10 mouse cellular contexts compared by ENCODE assay signal in genomic region chr9:56926387-56926786, GRCm38 (mm10). TPM values are rescaled to one million over a fixed set of nuclear protein-coding genes. Genes with fewer than 3 reads are reported as not detected.
DNase-seq lines count a peak whose midpoint lies in the region; ATAC-seq and TF ChIP-seq lines count a peak whose summit lies in the region.
"Had no signal": no experiment of that assay in that cellular context is flagged by ENCODE, and none has a peak within 500 bp of the region (broad histone marks: within the 10 kb centered on the region; RNA-seq: fewer than 3 reads in every experiment).

No protein-coding gene starts in this region.

- peak overlapping the region; percentile 90 for H3K4me2 ChIP-seq in lung, embryonic 14.5 days
- 0 out of 2 replicates have a peak overlapping the region, but pooled peaks have one; percentile 93 for H3K4me2 ChIP-seq in forebrain, postnatal 0 days (ENCODE audit: low read depth)
- peak overlapping the region; percentile 93 for H3K4me2 ChIP-seq in limb, embryonic 14.5 days (replicated peaks; ENCODE audit: low read depth, low read length, severe bottlenecking)
- peak overlapping the region; percentile 89 for H3K4me2 ChIP-seq in stomach, embryonic 14.5 days (replicated peaks; ENCODE audit: low read depth, low read length)

- 77% methylated on average over 10 of the region's 10 CpGs for WGBS in lung, embryonic 14.5 days
- WGBS in forebrain, postnatal 0 days: 86% methylated on average over 10 of the region's 10 CpGs
- WGBS in limb, embryonic 14.5 days: 83% methylated on average over 10 of the region's 10 CpGs
- WGBS in stomach, embryonic 14.5 days: 76% methylated on average over 10 of the region's 10 CpGs

- H3K4me1 ChIP-seq in lung, embryonic 14.5 days (ENCODE audit: insufficient read depth): peaks cover 22% of the 10 kb centered on the region
- H3K4me1 ChIP-seq in forebrain, postnatal 0 days (ENCODE audit: insufficient read depth): no peaks in the 10 kb centered on the region
- peaks cover 45% of the 10 kb centered on the region for H3K4me1 ChIP-seq in limb, embryonic 14.5 days (ENCODE audit: control insufficient read depth, insufficient read depth, low read length)
- H3K4me1 ChIP-seq in stomach, embryonic 14.5 days (ENCODE audit: control insufficient read depth, insufficient read depth, low read length): peaks cover 44% of the 10 kb centered on the region

- no peak for DNase-seq in lung, embryonic 14.5 days
- DNase-seq in lung, adult 18-20 months: no peak
- no peak for DNase-seq in forebrain, postnatal 0 days
- no peak for DNase-seq in limb, embryonic 14.5 days (ENCODE audit: low spot score)
- no peak for DNase-seq in right cerebral cortex, adult 18-20 months
- DNase-seq in thymus, postnatal 25 days: no peak
- DNase-seq: cerebellum, adult 9-11 months; kidney, postnatal 4 days; thymus, postnatal 14 days had no signal

- H3K36me3 ChIP-seq in lung, embryonic 14.5 days (ENCODE audit: insufficient read depth): peaks cover 7% of the 10 kb centered on the region
- no peaks in the 10 kb centered on the region for H3K36me3 ChIP-seq in forebrain, postnatal 0 days (ENCODE audit: insufficient read depth)
- peaks cover 25% of the 10 kb centered on the region for H3K36me3 ChIP-seq in limb, embryonic 14.5 days (ENCODE audit: control insufficient read depth, insufficient read depth, low read length)
- H3K36me3 ChIP-seq in stomach, embryonic 14.5 days (ENCODE audit: control insufficient read depth, insufficient read depth, low read length): peaks cover 9% of the 10 kb centered on the region

- no peaks in the 10 kb centered on the region for H3K27me3 ChIP-seq in lung, embryonic 14.5 days (ENCODE audit: insufficient read depth, low read length)
- no peaks in the 10 kb centered on the region for H3K27me3 ChIP-seq in forebrain, postnatal 0 days (ENCODE audit: insufficient read depth, low read length)
- no peaks in the 10 kb centered on the region for H3K27me3 ChIP-seq in limb, embryonic 14.5 days (ENCODE audit: control insufficient read depth, insufficient read depth, low read length)
- H3K27me3 ChIP-seq in stomach, embryonic 14.5 days (ENCODE audit: control insufficient read depth, insufficient read depth, low read length): no peaks in the 10 kb centered on the region

- H3K4me3 ChIP-seq in lung, embryonic 14.5 days (ENCODE audit: low read depth, low read length): peak overlapping the region; percentile 64
- H3K4me3 ChIP-seq in forebrain, postnatal 0 days (ENCODE audit: low read depth, low read length): no peak overlapping the region
- peak overlapping the region; percentile 68 for H3K4me3 ChIP-seq in limb, embryonic 14.5 days (replicated peaks; ENCODE audit: low read length)
- H3K4me3 ChIP-seq in stomach, embryonic 14.5 days (ENCODE audit: low read depth, low read length): peak overlapping the region; percentile 66

- no peak overlapping the region for H3K27ac ChIP-seq in lung, embryonic 14.5 days (ENCODE audit: low read depth)
- no peak overlapping the region for H3K27ac ChIP-seq in forebrain, postnatal 0 days (ENCODE audit: low read depth, low read length)
- H3K27ac ChIP-seq in limb, embryonic 14.5 days (replicated peaks; ENCODE audit: low read depth, low read length): no peak overlapping the region
- peak overlapping the region; percentile 94; the same call in 1 of the 2 replicates for H3K27ac ChIP-seq in stomach, embryonic 14.5 days (ENCODE audit: low read length)

- TF ChIP-seq CTCF in lung, embryonic 14.5 days (IDR thresholded peaks at IDR 0.05; ENCODE audit: low read depth): no peak
- no peak for TF ChIP-seq CTCF in forebrain, postnatal 0 days (IDR thresholded peaks at IDR 0.05; ENCODE audit: low read depth)

- H3K9ac ChIP-seq in lung, embryonic 14.5 days: peak overlapping the region; percentile 67
- no peak overlapping the region for H3K9ac ChIP-seq in forebrain, postnatal 0 days
- peak overlapping the region; percentile 81 for H3K9ac ChIP-seq in limb, embryonic 14.5 days (ENCODE audit: low read depth, low read length, severe bottlenecking)
- no peak overlapping the region; the same call in 1 of the 2 replicates for H3K9ac ChIP-seq in stomach, embryonic 14.5 days (replicated peaks; ENCODE audit: low read depth, low read length)

- TF ChIP-seq POLR2A in limb, embryonic 14.5 days (IDR thresholded peaks at IDR 0.05; ENCODE audit: borderline replicate concordance, extremely low read depth, insufficient read depth, insufficient read length): no peak

- no peak for ATAC-seq in lung, embryonic 14.5 days (ENCODE audit: insufficient read depth)
- no peak for ATAC-seq in forebrain, postnatal 0 days
- ATAC-seq in limb, embryonic 14.5 days (ENCODE audit: low FRiP score, low read depth): no peak
- ATAC-seq in stomach, embryonic 14.5 days (ENCODE audit: insufficient number of reproducible peaks, insufficient read depth, low FRiP score, low read depth): no peak

- H3K9me3 ChIP-seq in lung, embryonic 14.5 days (ENCODE audit: low read depth, low read length): no peaks in the 10 kb centered on the region
- no peaks in the 10 kb centered on the region for H3K9me3 ChIP-seq in forebrain, postnatal 0 days (ENCODE audit: low read length)
- H3K9me3 ChIP-seq in limb, embryonic 14.5 days (ENCODE audit: control insufficient read depth, low read length): no peaks in the 10 kb centered on the region
- no peaks in the 10 kb centered on the region for H3K9me3 ChIP-seq in stomach, embryonic 14.5 days (ENCODE audit: control insufficient read depth, low read depth, low read length)

RNA-seq across cellular contexts. Expression of gene Snx33, which starts 1.8 kb away (rescaled TPM):
- polyA plus RNA-seq in lung, embryonic 14.5 days (2014; fragmentation: Nextera tagmentation; extraction: Ambion mirVana): 7.8 and 9.5 TPM in 2 replicates
- 3.7 and 5.8 TPM in 2 replicates for total RNA-seq in forebrain, postnatal 0 days (2014; rRNA removed)
- polyA plus RNA-seq in forebrain, postnatal 0 days (2015; fragmentation: Nextera tagmentation; extraction: Ambion mirVana): 1.2 and 1.3 TPM in 2 replicates
- 11.4 and 12.8 TPM in 2 replicates for polyA plus RNA-seq in limb, embryonic 14.5 days (2012; rRNA removed)
- 8.1 and 11.2 TPM in 2 replicates for polyA plus RNA-seq in limb, embryonic 14.5 days (2014; fragmentation: Nextera tagmentation; extraction: Ambion mirVana)
- polyA plus RNA-seq in stomach, embryonic 14.5 days (2014; fragmentation: Nextera tagmentation; extraction: Ambion mirVana): 8.8 and 9.5 TPM in 2 replicates

RNA-seq across cellular contexts. Expression of gene Imp3, which starts 10.9 kb away (rescaled TPM):
- polyA plus RNA-seq in lung, embryonic 14.5 days (2014; fragmentation: Nextera tagmentation; extraction: Ambion mirVana): 69.6 and 75.1 TPM in 2 replicates
- total RNA-seq in forebrain, postnatal 0 days (2014; rRNA removed): 125 and 136 TPM in 2 replicates
- polyA plus RNA-seq in forebrain, postnatal 0 days (2015; fragmentation: Nextera tagmentation; extraction: Ambion mirVana): 87.5 and 104 TPM in 2 replicates
- 165 and 193 TPM in 2 replicates for polyA plus RNA-seq in limb, embryonic 14.5 days (2012; rRNA removed)
- 88.8 and 95.2 TPM in 2 replicates for polyA plus RNA-seq in limb, embryonic 14.5 days (2014; fragmentation: Nextera tagmentation; extraction: Ambion mirVana)
- polyA plus RNA-seq in stomach, embryonic 14.5 days (2014; fragmentation: Nextera tagmentation; extraction: Ambion mirVana): 76.8 and 78.1 TPM in 2 replicates

RNA-seq across cellular contexts. Expression of gene Snupn, which starts 24.3 kb away (rescaled TPM):
- polyA plus RNA-seq in lung, embryonic 14.5 days (2014; fragmentation: Nextera tagmentation; extraction: Ambion mirVana): 23.2 and 24.2 TPM in 2 replicates
- 21.4 and 21.9 TPM in 2 replicates for total RNA-seq in forebrain, postnatal 0 days (2014; rRNA removed)
- 19.4 and 23.2 TPM in 2 replicates for polyA plus RNA-seq in forebrain, postnatal 0 days (2015; fragmentation: Nextera tagmentation; extraction: Ambion mirVana)
- 14.5 and 15.9 TPM in 2 replicates for polyA plus RNA-seq in limb, embryonic 14.5 days (2012; rRNA removed)
- 24.2 and 27.0 TPM in 2 replicates for polyA plus RNA-seq in limb, embryonic 14.5 days (2014; fragmentation: Nextera tagmentation; extraction: Ambion mirVana)
- 19.5 and 21.9 TPM in 2 replicates for polyA plus RNA-seq in stomach, embryonic 14.5 days (2014; fragmentation: Nextera tagmentation; extraction: Ambion mirVana)

Comparison
In these comparisons a context has a peak if more than half of its experiments do, and no peak if none do; other contexts are left out.
1. H3K9ac ChIP-seq: peak in lung, embryonic 14.5 days (single experiment) and limb, embryonic 14.5 days (single experiment); none in forebrain, postnatal 0 days (single experiment) and stomach, embryonic 14.5 days (single experiment).
2. Peak in every context shown above with its lines, with median percentiles within 50 percentile points of each other: H3K4me2 ChIP-seq.